Mouse (Mus musculus) liver, postnatal 0 days (tissue): ENCODE measurements around the gene Hist1h1c.

Source experiments
- CTCF ChIP-seq: sonication (generic); IDR thresholded peaks from 2 replicates; pipeline ENCODE4 v1.5.1; 2016; ENCODE audit warnings: antibody characterized with exemption, low read depth
- EP300 ChIP-seq: IDR thresholded peaks from 2 replicates; pipeline ENCODE4 v1.6.1; 2016; ENCODE audit warnings: antibody characterized with exemption, low read depth, mild to moderate bottlenecking

DNA sequence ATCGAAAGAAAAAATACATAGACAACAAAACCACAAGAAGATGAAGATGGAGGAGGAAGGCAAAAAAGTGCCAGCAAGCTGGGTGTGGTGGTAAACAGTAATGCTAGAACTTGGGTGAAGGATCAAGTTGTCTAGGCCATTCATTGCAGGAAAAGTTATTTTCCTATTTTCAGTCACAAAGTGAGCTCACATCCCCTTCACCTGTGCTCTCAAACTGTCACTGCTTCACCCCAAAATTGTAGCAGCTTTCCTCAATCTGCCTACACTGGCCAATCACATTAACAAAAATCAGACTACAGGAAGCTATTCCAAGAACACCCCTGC lies 21.3 kb downstream of the Hist1h1c start:
- no peak for TF ChIP-seq CTCF
- TF ChIP-seq EP300: no peak
